Mouse (Mus musculus) MEL (cell line): Measurements from ENCODE around the gene Fank1.

Experiments
- EP300 ChIP-seq, 2 experiments: IDR thresholded peaks; 2 replicates each; pipeline ENCODE4 v1.6.1; 2011; ENCODE audit warnings: improper control_type of control experiment in 2 of 2, low read length in 2 of 2, low read depth in 1 of 2, mild to moderate bottlenecking in 1 of 2
- USF2 ChIP-seq, 2 experiments: IDR thresholded peaks; 2 replicates each; pipeline ENCODE4 v1.6.1; 2011 to 2012; ENCODE audit warnings: improper control_type of control experiment in 2 of 2, low read length in 2 of 2, borderline replicate concordance in 1 of 2, inconsistent platforms in 1 of 2, low read depth in 1 of 2, mild to moderate bottlenecking in 1 of 2; ENCODE audit not compliant: insufficient read depth in 1 of 2

GRCm38 (mm10) chr7:133899391-133899790, 122.7 kb downstream of the Fank1 start:
- TF ChIP-seq EP300 (IDR thresholded peaks at IDR 0.05; ENCODE audit: low read depth in 1 of 2, low read length in 2 of 2) (no peak), USF2 (IDR thresholded peaks at IDR 0.05; ENCODE audit: borderline replicate concordance in 1 of 2, insufficient read depth in 1 of 2, low read depth in 1 of 2, low read length in 2 of 2) (no peak)
